Mouse (Mus musculus): Measurements from ENCODE around the gene Tmod4. TPM values are rescaled to one million over a fixed set of nuclear protein-coding genes. Genes with fewer than 3 reads are reported as not detected.
"Not testable (repeated sequence)": the region's sequence is repeated elsewhere in the genome, so short reads cannot be mapped to it uniquely, and the experiment has no call there.

Tmod4 gene
- polyA plus RNA-seq (2021), result 0.44 TPM

DNA sequence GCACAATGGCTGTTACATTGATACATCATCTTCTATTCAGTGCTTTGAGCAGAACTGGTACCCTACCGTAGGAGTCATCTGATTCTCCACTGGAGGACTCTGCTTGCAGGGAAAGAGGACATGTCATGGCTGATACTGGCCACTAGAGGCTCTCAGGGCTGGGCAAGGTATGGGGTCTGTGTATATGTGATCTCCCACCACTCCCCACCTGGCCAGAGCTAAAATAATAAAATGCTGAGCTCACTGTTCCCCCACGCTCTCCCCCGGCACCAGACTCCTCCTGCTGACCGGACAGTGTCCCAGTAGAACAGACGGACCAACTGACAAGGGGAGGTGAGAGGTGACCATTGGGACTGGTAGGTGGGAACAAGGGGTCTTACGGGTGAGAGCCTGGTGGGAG lies at the start of gene Tmod4:
Tmod4 (plus strand) TSS at position 231 of the 400 bp plus-strand sequence.
- H3K27me3 ChIP-seq, result no peaks in the 10 kb centered on the region
- in situ Hi-C loops (cut with MboI; ENCODE audit: low pct_unique_long_range_greater_than_20kb), result no loop called here
- ChIA-PET CTCF (interaction anchor here (0.9 to 1.2 kb wide), 4 partner anchors 9 to 73 kb away, joined by 3 to 5 read pairs (median 3); no protein-coding TSS in a partner anchor), POLR2A (no interaction called here)
- ATAC-seq, result peak; percentile 33
- TF ChIP-seq CTCF (IDR thresholded peaks at IDR 0.05), result no peak
- no peak for DNase-seq (ENCODE audit: low read depth, low spot score)

DNA sequence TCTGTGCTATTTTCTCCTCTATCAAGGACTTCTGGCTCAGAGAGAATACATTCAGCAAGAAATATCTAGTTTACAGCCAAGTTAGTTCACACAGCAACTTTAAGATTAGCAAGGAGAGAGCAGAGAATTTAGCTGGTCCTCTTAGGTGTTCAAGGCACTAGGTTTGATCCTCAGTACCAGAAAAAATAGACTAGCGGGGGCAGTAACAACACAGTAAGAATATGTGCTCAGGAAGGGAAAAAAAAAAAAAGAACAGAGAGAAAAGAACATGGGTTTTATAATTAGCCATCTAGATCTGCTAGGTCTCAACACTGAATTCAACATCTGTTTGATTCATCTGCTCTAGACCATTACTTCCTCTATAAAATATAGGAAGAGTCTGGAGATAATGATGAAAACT lies 36.2 kb upstream of the Tmod4 start:
- TF ChIP-seq CTCF (IDR thresholded peaks at IDR 0.05), result no peak
- ChIA-PET CTCF (interaction anchor here (0.8 to 5.7 kb wide), 6 partner anchors 12 to 35 kb away, joined by 3 to 47 read pairs (median 8); partner anchors contain the start of gene Pip5k1a), POLR2A (interaction anchor here (1.5 kb wide), 1 partner anchor 9 kb away, joined by 3 read pairs; no protein-coding TSS in a partner anchor)
- in situ Hi-C loops (cut with MboI; ENCODE audit: low pct_unique_long_range_greater_than_20kb), result no loop called here
- DNase-seq (ENCODE audit: low read depth, low spot score) (no peak), ATAC-seq (no peak)
- no peaks in the 10 kb centered on the region for H3K27me3 ChIP-seq

DNA sequence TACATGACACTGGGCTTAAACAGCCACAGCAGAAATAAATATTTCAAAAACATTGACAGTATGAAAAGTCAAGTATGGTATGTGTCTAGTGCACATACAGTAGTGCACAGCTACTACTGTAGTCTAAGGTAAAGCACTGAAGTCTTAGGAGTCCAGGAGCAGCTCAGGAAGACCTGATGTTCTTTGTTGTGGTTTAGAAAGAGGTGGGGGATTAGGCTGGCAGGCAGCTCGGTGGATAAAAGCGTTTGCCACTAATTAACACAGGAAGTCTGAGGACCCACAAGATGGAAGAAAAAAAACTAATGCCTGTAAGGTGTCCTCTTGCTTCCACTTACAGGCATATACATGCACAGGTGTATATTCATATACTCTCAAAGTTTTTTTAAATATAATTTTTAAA lies 23.4 kb upstream of the Tmod4 start:
- no peak for TF ChIP-seq CTCF (IDR thresholded peaks at IDR 0.05)

DNA sequence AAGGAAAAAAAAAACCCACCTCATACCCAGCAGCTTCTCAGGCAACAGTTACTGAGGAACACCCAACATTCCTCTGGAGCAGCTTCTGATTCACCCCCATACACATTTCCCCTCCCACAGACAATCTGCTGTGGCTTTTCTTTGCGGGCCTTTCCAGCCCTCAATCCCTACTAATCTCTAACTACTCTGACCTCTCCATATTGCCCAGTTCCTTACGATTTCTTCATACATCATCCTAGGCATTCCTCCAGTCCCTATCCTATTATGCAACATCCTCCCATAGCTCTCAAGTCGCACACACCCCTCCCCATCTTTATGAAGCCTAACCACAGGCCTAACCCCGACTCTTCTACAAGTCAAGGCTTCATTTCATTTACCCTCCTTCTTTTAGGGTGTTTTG lies 19.2 kb upstream of the Tmod4 start:
- peak; percentile 5 for ATAC-seq
- ChIA-PET CTCF (interaction anchor here (1.3 to 7.9 kb wide), 3 partner anchors 39 to 56 kb away, joined by 3 to 67 read pairs (median 12); no protein-coding TSS in a partner anchor), POLR2A (interaction anchor here (0.7 to 1.8 kb wide), 6 partner anchors 12 to 63 kb away, joined by 3 to 5 read pairs (median 4); partner anchors contain the start of gene Psmd4)
- H3K27me3 ChIP-seq, result no peaks in the 10 kb centered on the region
- in situ Hi-C loops (cut with MboI; ENCODE audit: low pct_unique_long_range_greater_than_20kb), result no loop called here
- TF ChIP-seq CTCF (IDR thresholded peaks at IDR 0.05), result no peak
- peak; percentile 35 for DNase-seq (ENCODE audit: low read depth, low spot score)

More for the DNA sequence above, 23.4 kb upstream of the Tmod4 start:
- DNase-seq (ENCODE audit: low read depth, low spot score) (no peak), ATAC-seq (no peak)
- in situ Hi-C loops (cut with MboI; ENCODE audit: low pct_unique_long_range_greater_than_20kb), result no loop called here
- ChIA-PET POLR2A (interaction anchor here (0.6 to 0.7 kb wide), 3 partner anchors 45 to 60 kb away, joined by 3 to 4 read pairs (median 3); no protein-coding TSS in a partner anchor), CTCF (interaction anchor here (0.8 to 8.5 kb wide), 7 partner anchors 9 to 48 kb away, joined by 3 to 47 read pairs (median 3); partner anchors contain the start of gene Tmod4)
- H3K27me3 ChIP-seq, result no peaks in the 10 kb centered on the region

DNA sequence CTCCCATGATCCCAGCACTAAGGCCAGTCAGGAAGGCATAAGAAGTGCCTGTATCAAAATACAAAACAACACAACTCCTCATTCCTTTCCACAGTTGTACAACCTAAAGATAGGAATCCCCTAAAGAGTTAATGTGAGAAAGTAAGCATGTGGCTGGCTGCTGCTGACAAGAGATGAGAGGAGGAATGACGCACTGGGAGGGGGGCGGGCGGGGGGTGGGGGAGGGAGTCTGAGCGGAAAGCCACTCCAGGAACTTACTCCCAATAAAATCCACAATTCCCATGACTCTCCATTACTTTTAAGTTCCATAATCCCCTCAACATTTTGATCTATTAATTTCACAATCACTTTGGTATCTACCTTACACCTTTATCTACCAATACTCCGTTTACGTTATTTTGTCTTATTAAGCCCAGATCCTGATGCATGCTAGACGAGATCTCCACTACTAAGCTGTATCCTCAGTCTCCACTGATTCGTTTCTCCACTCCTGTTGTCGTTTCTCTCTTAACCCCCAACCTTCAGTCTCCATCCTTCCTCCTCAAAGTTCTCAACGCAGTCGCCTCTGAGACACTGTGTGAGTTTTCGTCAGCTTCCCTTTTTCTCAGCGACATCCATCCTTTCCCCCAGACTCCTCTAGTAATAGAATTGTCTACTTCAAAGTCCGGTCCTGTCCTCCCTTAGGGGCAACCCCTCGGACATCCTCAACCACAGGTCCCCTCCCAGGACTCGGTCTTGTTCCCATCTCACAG lies 18.5 kb upstream of the Tmod4 start:
- ATAC-seq (peak; percentile 3), DNase-seq (ENCODE audit: low read depth, low spot score) (peak; percentile 22)
- TF ChIP-seq CTCF (IDR thresholded peaks at IDR 0.05), result no peak
- POLR2A ChIA-PET, result interaction anchor here (0.9 to 1.8 kb wide), 10 partner anchors 13 to 127 kb away, joined by 3 to 5 read pairs (median 4); partner anchors contain the start of gene Psmd4
- CTCF ChIA-PET, result interaction anchor here (0.9 to 7.9 kb wide), 6 partner anchors 10 to 64 kb away, joined by 3 to 67 read pairs (median 5); partner anchors contain the start of gene Psmd4
- H3K27me3 ChIP-seq, result no peaks in the 10 kb centered on the region
- in situ Hi-C loops (cut with MboI; ENCODE audit: low pct_unique_long_range_greater_than_20kb), result no loop called here

DNA sequence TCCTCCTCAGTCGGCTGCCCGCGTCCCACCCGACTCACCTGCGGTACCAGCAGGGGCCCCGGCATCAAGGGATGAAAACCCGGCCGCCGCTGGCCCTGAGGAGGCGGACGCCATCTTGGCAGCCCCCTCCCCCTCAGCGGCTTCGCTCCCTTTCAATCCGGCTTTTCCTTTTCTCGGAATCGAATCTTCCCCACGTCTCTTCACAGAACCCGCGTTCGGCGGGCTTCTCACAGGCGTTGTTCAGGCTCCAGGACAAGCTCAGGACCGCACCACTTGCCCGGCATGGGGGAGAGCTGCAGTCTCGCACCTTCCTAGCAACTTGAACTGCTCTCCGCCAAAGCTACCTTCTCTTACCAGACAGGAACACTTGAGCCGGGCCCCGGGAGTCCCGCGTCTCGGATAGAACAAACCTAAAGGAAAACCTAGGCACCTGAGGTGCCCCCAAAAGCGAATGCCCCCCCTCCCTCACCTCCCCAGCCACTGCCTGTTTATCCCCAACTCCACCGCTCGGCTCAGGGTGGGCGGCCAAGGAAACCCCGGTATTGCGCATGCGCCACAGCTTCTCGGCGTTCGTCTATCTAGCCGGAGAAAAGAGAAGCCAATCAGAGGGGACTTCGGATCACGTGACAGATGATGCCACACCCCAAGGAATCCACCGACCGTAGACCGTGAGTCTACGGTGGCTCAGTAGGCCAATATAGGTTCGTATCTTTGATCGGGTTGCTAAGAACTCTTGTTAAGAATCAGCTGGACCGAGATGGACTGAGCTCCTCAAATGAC lies 17.7 kb upstream of the Tmod4 start, which contains the start of gene Pip5k1a:
Pip5k1a (minus strand) TSS at position 593 of the 780 bp plus-strand sequence.
- ChIA-PET CTCF (interaction anchor here (0.6 to 7.9 kb wide), 12 partner anchors 9 to 963 kb away, joined by 3 to 67 read pairs (median 4); partner anchors contain the start of gene Psmd4), POLR2A (interaction anchor here (0.7 to 1.5 kb wide), 8 partner anchors 21 to 126 kb away, joined by 3 to 5 read pairs (median 3); no protein-coding TSS in a partner anchor)
- in situ Hi-C loops (cut with MboI; ENCODE audit: low pct_unique_long_range_greater_than_20kb), result no loop called here
- TF ChIP-seq CTCF (IDR thresholded peaks at IDR 0.05), result no peak
- DNase-seq (ENCODE audit: low read depth, low spot score) (peak; percentile 100), ATAC-seq (peak; percentile 45)
- no peaks in the 10 kb centered on the region for H3K27me3 ChIP-seq

DNA sequence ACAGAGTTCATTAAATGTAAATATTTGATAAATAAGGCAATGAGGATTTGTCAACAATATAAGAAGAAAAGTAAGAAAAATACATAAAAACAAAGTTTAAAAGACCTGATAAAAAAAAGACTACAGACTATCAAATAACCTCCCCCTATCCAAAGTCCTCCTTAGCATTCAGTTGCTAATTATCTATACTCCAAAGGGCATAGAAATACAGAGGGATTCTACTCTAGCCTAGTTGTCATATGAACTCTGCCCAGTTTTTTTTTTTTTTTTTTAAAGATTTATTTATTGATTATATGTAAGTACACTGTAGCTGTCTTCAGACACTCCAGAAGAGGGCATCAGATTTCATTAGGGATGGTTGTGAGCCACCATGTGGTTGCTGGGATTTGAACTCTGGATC lies 17.0 kb upstream of the Tmod4 start:
- CTCF ChIA-PET, result interaction anchor here (0.6 to 7.9 kb wide), 9 partner anchors 19 to 962 kb away, joined by 3 to 67 read pairs (median 4); partner anchors contain the start of gene Psmd4
- ATAC-seq; H3K27me3 ChIP-seq; DNase-seq (ENCODE audit: low read depth, low spot score); in situ Hi-C loops (cut with MboI; ENCODE audit: low pct_unique_long_range_greater_than_20kb): not testable (repeated sequence)
- POLR2A ChIA-PET, result interaction anchor here (0.6 to 1.5 kb wide), 8 partner anchors 20 to 117 kb away, joined by 3 to 5 read pairs (median 3); no protein-coding TSS in a partner anchor

DNA sequence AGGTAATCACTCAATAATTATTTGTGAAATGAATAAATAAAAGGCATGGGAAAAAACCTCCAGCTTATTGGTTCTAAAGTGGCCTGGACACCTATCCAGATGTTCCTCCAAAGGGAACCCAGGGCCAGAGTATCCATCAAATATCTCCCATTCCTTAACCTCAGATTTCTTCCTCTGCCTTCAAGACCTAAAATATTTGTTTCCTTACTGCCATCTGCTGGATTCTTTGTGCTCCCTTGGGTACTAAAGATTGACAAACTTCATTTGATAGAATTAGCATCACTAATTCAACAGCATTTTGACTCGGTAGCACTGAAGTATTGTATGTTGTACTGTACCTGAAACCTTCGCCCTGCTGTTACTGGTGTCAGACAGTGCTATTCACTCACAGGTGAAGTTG lies 16.4 kb upstream of the Tmod4 start:
- TF ChIP-seq CTCF (IDR thresholded peaks at IDR 0.05), result no peak
- no peak for ATAC-seq
- in situ Hi-C loops (cut with MboI; ENCODE audit: low pct_unique_long_range_greater_than_20kb), result no loop called here
- no peak for DNase-seq (ENCODE audit: low read depth, low spot score)
- no peaks in the 10 kb centered on the region for H3K27me3 ChIP-seq
- ChIA-PET CTCF (interaction anchor here (1.2 to 7.9 kb wide), 7 partner anchors 20 to 68 kb away, joined by 3 to 67 read pairs (median 4); partner anchors contain the start of gene Psmd4), POLR2A (interaction anchor here (0.6 to 1.2 kb wide), 3 partner anchors 15 to 67 kb away, joined by 4 to 5 read pairs (median 4); no protein-coding TSS in a partner anchor)

DNA sequence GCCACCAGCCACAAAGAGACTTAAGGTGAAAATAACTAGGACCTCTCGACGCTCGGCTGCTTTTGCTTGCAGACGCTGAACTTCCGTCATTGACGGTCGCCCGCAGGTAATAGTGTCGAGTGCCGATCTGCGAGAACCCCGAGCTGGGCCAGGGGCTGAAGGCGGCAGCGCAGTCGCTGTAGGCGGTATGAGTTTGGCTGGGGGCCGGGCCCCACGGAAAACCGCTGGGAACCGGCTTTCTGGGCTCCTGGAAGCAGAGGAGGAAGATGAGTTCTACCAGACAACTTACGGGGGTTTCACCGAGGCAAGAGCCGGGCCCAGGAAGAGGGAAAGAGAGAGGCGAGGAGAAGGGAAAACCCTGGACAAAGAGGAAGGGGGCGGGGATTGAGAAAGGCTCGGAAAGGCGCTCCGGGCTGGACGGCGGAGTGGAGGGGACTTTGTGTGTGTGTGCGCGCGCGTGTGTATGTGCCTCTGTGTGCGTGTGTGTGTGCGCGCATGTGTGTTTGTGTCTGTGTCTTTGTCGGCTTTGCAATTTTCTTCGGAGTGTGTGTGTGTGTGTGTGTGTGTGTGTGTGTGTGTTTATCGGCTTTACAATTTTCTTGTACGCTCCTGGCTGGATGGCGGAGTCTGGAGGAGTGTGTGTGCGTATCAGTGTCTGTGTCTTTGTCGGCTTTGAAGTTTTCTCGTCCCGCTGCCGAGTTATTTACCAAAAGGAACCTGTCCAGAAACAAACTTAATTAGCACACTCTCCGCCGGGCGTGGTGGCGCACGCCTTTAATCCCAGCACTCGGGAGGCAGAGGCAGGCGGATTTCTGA lies 13.2 kb upstream of the Tmod4 start, which contains the start of gene Vps72:
Vps72 (plus strand) TSS at position 112 of the 816 bp plus-strand sequence.
- TF ChIP-seq CTCF (IDR thresholded peaks at IDR 0.05), result no peak
- H3K27me3 ChIP-seq, result no peaks in the 10 kb centered on the region
- DNase-seq (ENCODE audit: low read depth, low spot score), result peak; percentile 84
- ChIA-PET CTCF (interaction anchor here (1.1 to 7.9 kb wide), 4 partner anchors 45 to 96 kb away, joined by 3 to 67 read pairs (median 4); partner anchors contain the start of gene Zfp687), POLR2A (interaction anchor here (0.7 to 1.1 kb wide), 2 partner anchors 51 to 207 kb away, joined by 3 read pairs; no protein-coding TSS in a partner anchor)
- ATAC-seq, result peak; percentile 66
- in situ Hi-C loops (cut with MboI; ENCODE audit: low pct_unique_long_range_greater_than_20kb), result no loop called here
